Mouse (Mus musculus) embryo, embryonic 10 days (tissue): ENCODE results near the gene Mterf4.

Experiments used
- DNase-seq: peaks from one replicate; pipeline ENCODE4 v3.0.0-alpha.2; 2015; ENCODE audit warnings: low spot score

Gene Mterf4

DNA sequence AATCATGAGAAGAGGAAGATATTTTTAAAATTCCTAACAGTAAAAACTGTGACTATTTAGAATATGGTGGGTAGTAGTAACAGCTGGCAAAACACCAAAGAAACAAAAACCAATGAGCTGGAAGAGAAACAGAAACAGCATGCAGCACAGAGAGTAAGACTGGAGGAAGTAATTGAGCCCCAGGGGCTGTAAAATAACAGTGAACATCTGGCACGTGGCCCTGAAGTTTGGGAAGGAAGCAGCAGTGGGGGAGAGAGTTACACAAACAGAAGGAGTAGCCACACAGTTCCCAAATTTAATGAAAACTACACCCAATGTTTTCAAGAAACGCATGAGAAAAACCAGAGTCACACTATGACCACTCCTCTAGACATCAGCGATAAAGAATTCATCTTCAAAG is 38.5 kb downstream of the Mterf4 start:
- peak; percentile 37 for DNase-seq

DNA sequence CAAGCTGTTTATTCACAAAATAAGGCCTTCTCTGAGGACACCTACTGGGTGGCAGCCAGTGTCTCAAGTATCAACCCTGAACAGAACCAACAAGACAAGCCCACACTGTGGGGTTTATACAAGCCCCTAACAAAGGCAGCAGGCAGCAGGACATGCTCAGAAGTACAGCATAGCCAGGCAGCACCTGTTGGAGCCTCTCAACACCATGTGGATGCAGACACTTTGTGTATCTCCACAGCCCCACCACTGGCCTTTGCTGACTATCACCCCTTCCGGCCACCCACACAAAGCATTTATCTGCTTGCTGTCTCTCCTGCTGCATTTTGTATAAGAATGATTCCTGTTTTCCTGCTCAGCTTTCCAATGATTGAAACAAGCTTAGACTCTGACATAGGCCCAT is 48.2 kb downstream of the Mterf4 start:
- DNase-seq, result no peak

DNA sequence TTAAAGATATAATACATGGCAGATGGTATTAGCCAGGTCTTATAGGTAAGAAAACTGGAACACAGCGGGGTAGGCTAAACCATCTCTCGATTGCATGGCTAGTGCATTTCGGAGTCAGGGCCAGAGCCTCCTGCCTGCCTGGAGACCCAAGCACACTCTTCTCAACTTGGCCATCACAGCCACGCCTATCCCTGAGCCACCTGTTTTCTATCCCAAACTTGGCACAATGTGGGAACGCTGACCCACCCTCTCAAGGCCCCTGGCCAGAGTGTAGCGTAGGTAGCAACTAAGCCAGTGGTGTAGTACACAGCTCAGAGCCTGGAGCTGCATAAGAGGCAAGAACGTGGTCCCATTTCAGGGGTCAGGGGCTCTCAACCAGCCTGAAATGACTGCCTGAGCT is 50.0 kb downstream of the Mterf4 start:
- no peak for DNase-seq

DNA sequence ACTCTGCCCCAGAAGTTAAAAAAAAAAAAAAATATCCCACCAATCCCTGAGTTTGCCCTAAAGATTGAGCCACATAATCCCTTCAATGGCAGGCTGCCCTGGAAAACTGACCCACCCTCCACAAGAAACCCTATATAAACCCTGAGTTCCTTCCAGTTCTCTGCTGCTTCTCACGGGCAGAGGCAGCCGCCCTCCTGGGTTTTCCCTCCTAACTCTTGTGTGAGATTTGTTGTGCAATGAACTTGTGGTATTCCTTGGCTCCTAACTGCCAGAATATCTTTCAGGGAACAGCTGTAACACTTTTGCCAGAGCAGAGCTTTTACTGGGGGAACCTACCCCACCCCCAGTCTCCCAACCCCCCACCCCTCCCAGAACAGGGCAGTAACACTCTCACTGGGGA is 53.1 kb downstream of the Mterf4 start:
- DNase-seq, result no peak
